Mouse (Mus musculus) G1E (cell line): ENCODE results near the gene Lrfn3. TPM values are rescaled to one million over a fixed set of nuclear protein-coding genes. Genes with fewer than 3 reads are reported as not detected.

ENCODE experiments used
- ATAC-seq: 2 replicates; pipeline ENCODE4 v1.8.0; 2016; ENCODE audit warnings: mild to moderate bottlenecking; ENCODE audit not compliant: insufficient number of reproducible peaks, poor library complexity, low FRiP score, severe bottlenecking; ENCODE audit errors: extremely low read depth
- DNase-seq: peaks from one replicate; pipeline ENCODE4 v3.0.0; 2012; ENCODE audit warnings: low spot score
- H3K27me3 ChIP-seq: 2 replicates; pipeline ENCODE4 v1.6.1; 2012; ENCODE audit warnings: mild to moderate bottlenecking, low read length, inconsistent platforms; ENCODE audit not compliant: insufficient read depth
- H3K36me3 ChIP-seq: replicated peaks from 2 replicates; pipeline ENCODE3; 2012; ENCODE audit warnings: mild to moderate bottlenecking, inconsistent platforms
- H3K4me1 ChIP-seq: 2 replicates; pipeline ENCODE4 v1.6.1; 2012; ENCODE audit warnings: low read depth, low read length, inconsistent platforms, mixed read lengths; ENCODE audit not compliant: insufficient read depth
- H3K4me3 ChIP-seq: 2 replicates; pipeline ENCODE4 v1.5.1; 2012; ENCODE audit warnings: low read depth, mild to moderate bottlenecking, inconsistent platforms, low read length, moderate library complexity, mixed read lengths
- H3K9me3 ChIP-seq: replicated peaks from 2 replicates; pipeline ENCODE4 v1.6.1; 2012; ENCODE audit warnings: inconsistent platforms
- CTCF ChIP-seq: IDR thresholded peaks from 2 replicates; pipeline ENCODE4 v1.5.1; 2012; ENCODE audit warnings: low read depth, low read length, inconsistent platforms, mixed read lengths
- GATA1 ChIP-seq: IDR thresholded peaks from 2 replicates; pipeline ENCODE4 v1.6.1; 2012; ENCODE audit warnings: borderline replicate concordance, low read length, inconsistent platforms, mixed read lengths
- GATA2 ChIP-seq: IDR thresholded peaks from 2 replicates; pipeline ENCODE4 v1.6.1; 2012; ENCODE audit warnings: low read depth, low read length, inconsistent platforms, borderline replicate concordance
- POLR2AphosphoS5 ChIP-seq: IDR thresholded peaks from 2 replicates; pipeline ENCODE4 v1.6.1; 2012; ENCODE audit warnings: low read depth, low read length, inconsistent platforms; ENCODE audit not compliant: insufficient replicate concordance
- TAL1 ChIP-seq: conservative IDR thresholded peaks from 2 replicates; pipeline ENCODE4 v1.6.1; 2012; ENCODE audit warnings: low read depth, low read length, inconsistent platforms, mixed read lengths
- polyA plus RNA-seq: library from polyadenylated mRNA; stranded (reverse); fragments of >175 nt; gene quantifications from 2 replicates; pipeline ENCODE4 v1.2.3, GENCODE M21; 2012
- total RNA-seq, 2 experiments: library from RNA; stranded (forward) in 1 of 2; stranded (reverse) in 1 of 2; fragments of 200-1000 nt in 1 of 2; fragments of >200 nt in 1 of 2; fragmentation: Nextera tagmentation in 1 of 2; gene quantifications; 2 replicates each; pipeline ENCODE4 v1.2.3; 2014 to 2017

Gene Lrfn3
- total and polyA plus RNA-seq, 3 experiments, result 0.11 TPM; not detected in 2

- DNase-seq, result no peak
- H3K4me3 ChIP-seq, result no peak overlapping the region
- H3K9me3 ChIP-seq, result 0 out of 2 replicates have a peak, but pooled peaks cover 3% of the 10 kb centered on the region
- no peak for ATAC-seq
- H3K36me3 ChIP-seq, result no peaks in the 10 kb centered on the region
- H3K27me3 ChIP-seq, result peaks cover 18% of the 10 kb centered on the region
- TF ChIP-seq CTCF (no peak), TAL1 (no peak), GATA1 (no peak), GATA2 (no peak), POLR2AphosphoS5 (no peak)
- peaks cover 18% of the 10 kb centered on the region for H3K4me1 ChIP-seq
Observed at GRCm38 (mm10) chr7:30326427-30326826, 36.1 kb downstream of the Lrfn3 start.

GRCm38 (mm10) chr7:30325364-30325763 is 37.2 kb downstream of the Lrfn3 start:
- DNase-seq, result no peak
- H3K9me3 ChIP-seq, result 0 out of 2 replicates have a peak, but pooled peaks cover 3% of the 10 kb centered on the region
- H3K4me1 ChIP-seq, result peaks cover 28% of the 10 kb centered on the region
- H3K4me3 ChIP-seq, result no peak overlapping the region
- H3K36me3 ChIP-seq, result peaks cover 7% of the 10 kb centered on the region
- ATAC-seq, result no peak
- TF ChIP-seq CTCF (peak; percentile 83), TAL1 (no peak)
- H3K27me3 ChIP-seq, result peaks cover 18% of the 10 kb centered on the region

GRCm38 (mm10) chr7:30324300-30324944 is 38.1 kb downstream of the Lrfn3 start:
- DNase-seq (no peak), ATAC-seq (no peak)
- no peak overlapping the region for H3K4me3 ChIP-seq
- H3K27me3 ChIP-seq, result peaks cover 15% of the 10 kb centered on the region
- peaks cover 11% of the 10 kb centered on the region for H3K36me3 ChIP-seq
- no peak for TF ChIP-seq TAL1
- no peak for TF ChIP-seq GATA2
- TF ChIP-seq GATA1, result no peak
- TF ChIP-seq CTCF, result no peak
- no peak for TF ChIP-seq POLR2AphosphoS5
- H3K4me1 ChIP-seq, result peaks cover 38% of the 10 kb centered on the region
- H3K9me3 ChIP-seq, result 0 out of 2 replicates have a peak, but pooled peaks cover 3% of the 10 kb centered on the region

- Histone ChIP-seq H3K4me1 (peaks cover 39% of the 10 kb centered on the region), H3K36me3 (peaks cover 11% of the 10 kb centered on the region), H3K27me3 (peaks cover 12% of the 10 kb centered on the region), H3K9me3 (0 out of 2 replicates have a peak, but pooled peaks cover 3% of the 10 kb centered on the region), H3K4me3 (peak within 1 kb of the TSS; percentile 89)
- TF ChIP-seq CTCF (no peak), GATA1 (no peak), TAL1 (no peak)
- no peak for ATAC-seq
- DNase-seq, result no peak
Observed at GRCm38 (mm10) chr7:30323795-30324194, 38.8 kb downstream of the Lrfn3 start, which contains the start of gene Sdhaf1. Gene Sdhaf1, minus strand, starts transcription at chr7:30323895.

- no peak for TF ChIP-seq POLR2AphosphoS5
- Histone ChIP-seq H3K4me3 (peak overlapping the region; percentile 89), H3K27me3 (peaks cover 8% of the 10 kb centered on the region), H3K4me1 (peaks cover 39% of the 10 kb centered on the region), H3K9me3 (0 out of 2 replicates have a peak, but pooled peaks cover 3% of the 10 kb centered on the region), H3K36me3 (peaks cover 11% of the 10 kb centered on the region)
- DNase-seq (peak; percentile 50), ATAC-seq (no peak)
Observed at GRCm38 (mm10) chr7:30322865-30323264, 39.7 kb downstream of the Lrfn3 start.

- H3K36me3 ChIP-seq, result peaks cover 11% of the 10 kb centered on the region
- peak; percentile 96 for ATAC-seq
- H3K4me3 ChIP-seq, result peak overlapping the region; percentile 89
- peak; percentile 97 for DNase-seq
- H3K9me3 ChIP-seq, result 0 out of 2 replicates have a peak, but pooled peaks cover 3% of the 10 kb centered on the region
- TF ChIP-seq GATA2, result no peak
- no peak for TF ChIP-seq GATA1
- no peak for TF ChIP-seq POLR2AphosphoS5
- no peak for TF ChIP-seq CTCF
- no peak for TF ChIP-seq TAL1
- peaks cover 3% of the 10 kb centered on the region for H3K27me3 ChIP-seq
- H3K4me1 ChIP-seq, result peaks cover 39% of the 10 kb centered on the region
Observed at GRCm38 (mm10) chr7:30322285-30322667, 40.3 kb downstream of the Lrfn3 start.
